Mouse (Mus musculus): ENCODE measurements around the gene Plp1. TPM values are rescaled to one million over a fixed set of nuclear protein-coding genes. Genes with fewer than 3 reads are reported as not detected.

Gene Plp1
- polyA plus RNA-seq (2012; ENCODE audit: insufficient read depth, low replicate concordance), result 0.29 TPM in 1 of 2 replicates, not detected in the other

DNA sequence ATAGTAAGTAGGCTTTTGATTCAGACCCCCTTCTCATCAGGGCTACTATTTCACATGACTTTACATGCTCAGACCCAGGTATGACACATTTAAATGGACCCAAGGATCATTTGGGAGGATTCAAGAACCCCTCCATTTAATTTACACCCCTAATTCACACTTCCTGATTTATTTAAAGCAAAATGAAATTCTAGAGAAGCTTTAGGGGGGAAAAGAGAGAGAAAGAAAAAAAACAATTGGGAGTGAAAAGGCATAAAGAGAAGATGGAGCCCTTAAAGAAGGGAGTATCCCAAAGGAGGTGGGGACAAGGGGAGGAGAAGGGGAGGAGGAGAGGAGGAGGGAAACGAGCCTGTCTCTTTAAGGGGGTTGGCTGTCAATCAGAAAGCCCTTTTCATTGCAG is at the start of gene Plp1:
TSS of gene Plp1 (plus strand) at position 301 of the 400 bp plus-strand sequence.
- H3K4me1 ChIP-seq, result peaks cover 30% of the 10 kb centered on the region
- H3K36me3 ChIP-seq (replicated peaks; ENCODE audit: low read length), result no peaks in the 10 kb centered on the region
- no peaks in the 10 kb centered on the region for H3K9me3 ChIP-seq
- peaks cover 19% of the 10 kb centered on the region for H3K27me3 ChIP-seq (replicated peaks)
- no peak for TF ChIP-seq GATA1 (IDR thresholded peaks at IDR 0.05; ENCODE audit: borderline replicate concordance, low read length)
- no peak for TF ChIP-seq FLI1 (IDR thresholded peaks at IDR 0.05; ENCODE audit: low read length)
- H3K4me3 ChIP-seq (replicated peaks), result no peak within 1 kb of the TSS

DNA sequence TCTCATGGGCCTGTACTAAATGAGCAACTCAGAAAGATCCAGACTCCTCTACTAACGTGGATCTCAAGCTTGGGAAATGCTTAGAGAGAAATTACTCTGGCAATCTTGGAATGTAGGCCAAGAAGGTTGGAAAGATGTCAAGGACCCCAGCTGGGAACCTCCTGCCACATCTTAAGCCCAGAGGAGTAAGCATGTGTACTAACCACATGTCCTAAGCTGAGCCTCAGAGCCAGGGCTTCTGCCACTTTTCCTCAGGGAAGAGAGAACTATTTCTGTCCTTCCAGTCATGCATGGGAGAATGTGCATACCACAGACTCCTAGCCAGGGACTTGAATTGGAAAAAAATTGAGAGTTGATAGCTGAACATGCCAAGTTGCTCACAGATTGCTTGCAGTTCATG is 49.4 kb upstream of the Plp1 start:
- Histone ChIP-seq H3K36me3 (replicated peaks; ENCODE audit: low read length) (no peaks in the 10 kb centered on the region), H3K27me3 (replicated peaks) (peaks cover 12% of the 10 kb centered on the region), H3K9me3 (no peaks in the 10 kb centered on the region), H3K4me3 (replicated peaks) (no peak overlapping the region), H3K4me1 (no peaks in the 10 kb centered on the region)
- TF ChIP-seq FLI1 (IDR thresholded peaks at IDR 0.05; ENCODE audit: low read length) (no peak), GATA1 (IDR thresholded peaks at IDR 0.05; ENCODE audit: borderline replicate concordance, low read length) (no peak)

GRCm38 (mm10) chrX:136778046-136778445 is 44.4 kb upstream of the Plp1 start:
- TF ChIP-seq FLI1 (IDR thresholded peaks at IDR 0.05; ENCODE audit: low read length) (no peak), GATA1 (IDR thresholded peaks at IDR 0.05; ENCODE audit: borderline replicate concordance, low read length) (no peak)
- Histone ChIP-seq H3K4me1 (no peaks in the 10 kb centered on the region), H3K4me3 (replicated peaks) (no peak overlapping the region), H3K9me3 (no peaks in the 10 kb centered on the region), H3K27me3 (replicated peaks) (peaks cover 29% of the 10 kb centered on the region), H3K36me3 (replicated peaks; ENCODE audit: low read length) (no peaks in the 10 kb centered on the region)

DNA sequence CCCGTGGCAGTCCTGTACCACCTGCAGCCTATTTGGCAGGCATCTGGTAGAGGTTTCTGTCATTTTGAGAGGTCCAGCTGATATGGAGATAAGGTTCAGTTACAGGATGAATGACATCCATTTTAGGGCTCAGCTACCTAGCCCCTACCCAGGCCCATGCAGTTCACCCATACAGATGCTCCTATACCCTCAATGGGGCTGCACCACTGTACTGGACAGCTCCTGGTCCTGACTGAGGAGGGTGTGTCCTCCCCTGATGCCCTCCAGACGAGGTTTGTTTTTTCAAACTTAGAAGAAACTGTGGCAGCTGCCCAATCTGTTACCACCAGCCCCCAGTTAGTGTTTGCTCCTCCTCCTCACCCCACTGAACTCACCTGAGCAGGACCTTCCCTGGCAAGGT is 43.2 kb upstream of the Plp1 start:
- H3K27me3 ChIP-seq (replicated peaks), result peaks cover 32% of the 10 kb centered on the region
- no peak overlapping the region for H3K4me3 ChIP-seq (replicated peaks)
- TF ChIP-seq FLI1 (IDR thresholded peaks at IDR 0.05; ENCODE audit: low read length) (no peak), GATA1 (IDR thresholded peaks at IDR 0.05; ENCODE audit: borderline replicate concordance, low read length) (no peak)
- no peaks in the 10 kb centered on the region for H3K36me3 ChIP-seq (replicated peaks; ENCODE audit: low read length)
- no peaks in the 10 kb centered on the region for H3K9me3 ChIP-seq
- no peaks in the 10 kb centered on the region for H3K4me1 ChIP-seq

- no peaks in the 10 kb centered on the region for H3K36me3 ChIP-seq (replicated peaks; ENCODE audit: low read length)
- no peaks in the 10 kb centered on the region for H3K4me1 ChIP-seq
- H3K4me3 ChIP-seq (replicated peaks), result no peak within 1 kb of the TSS
- H3K27me3 ChIP-seq (replicated peaks), result peaks cover 30% of the 10 kb centered on the region
- TF ChIP-seq FLI1 (IDR thresholded peaks at IDR 0.05; ENCODE audit: low read length), result no peak
- no peak for TF ChIP-seq GATA1 (IDR thresholded peaks at IDR 0.05; ENCODE audit: borderline replicate concordance, low read length)
- H3K9me3 ChIP-seq, result no peaks in the 10 kb centered on the region
Observed at GRCm38 (mm10) chrX:136780041-136780440, 42.4 kb upstream of the Plp1 start, which contains the start of gene Glra4. Gene Glra4, minus strand, starts transcription at chrX:136780141.

DNA sequence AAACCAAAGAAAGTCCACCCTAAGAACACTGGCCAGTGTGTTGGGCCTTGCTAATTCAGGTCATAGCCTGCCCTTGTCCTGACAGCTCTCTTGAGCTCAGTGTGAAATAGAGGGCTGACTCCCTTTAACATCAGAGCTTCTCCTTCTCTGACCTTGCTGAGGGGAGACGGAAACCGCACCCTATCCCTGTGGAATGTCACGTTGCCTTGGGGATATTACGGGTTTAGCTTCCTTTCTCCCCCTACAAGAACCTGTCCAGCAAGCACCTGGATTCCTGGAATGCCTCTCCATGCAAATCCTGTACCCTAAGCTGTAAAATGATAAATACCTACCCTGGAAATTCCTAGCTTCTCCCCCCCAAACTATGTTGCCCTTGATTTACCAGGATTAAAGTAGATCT is 33.0 kb upstream of the Plp1 start:
- no peaks in the 10 kb centered on the region for H3K4me1 ChIP-seq
- no peaks in the 10 kb centered on the region for H3K36me3 ChIP-seq (replicated peaks; ENCODE audit: low read length)
- no peak overlapping the region for H3K4me3 ChIP-seq (replicated peaks)
- H3K27me3 ChIP-seq (replicated peaks), result peaks cover 16% of the 10 kb centered on the region
- TF ChIP-seq FLI1 (IDR thresholded peaks at IDR 0.05; ENCODE audit: low read length) (no peak), GATA1 (IDR thresholded peaks at IDR 0.05; ENCODE audit: borderline replicate concordance, low read length) (no peak)
- no peaks in the 10 kb centered on the region for H3K9me3 ChIP-seq

- no peaks in the 10 kb centered on the region for H3K4me1 ChIP-seq
- peaks cover 7% of the 10 kb centered on the region for H3K27me3 ChIP-seq (replicated peaks)
- no peaks in the 10 kb centered on the region for H3K36me3 ChIP-seq (replicated peaks; ENCODE audit: low read length)
- no peaks in the 10 kb centered on the region for H3K9me3 ChIP-seq
- TF ChIP-seq FLI1 (IDR thresholded peaks at IDR 0.05; ENCODE audit: low read length), result no peak
- no peak for TF ChIP-seq GATA1 (IDR thresholded peaks at IDR 0.05; ENCODE audit: borderline replicate concordance, low read length)
- H3K4me3 ChIP-seq (replicated peaks), result no peak overlapping the region
Observed at GRCm38 (mm10) chrX:136797223-136797622, 25.2 kb upstream of the Plp1 start.

GRCm38 (mm10) chrX:136819752-136820151 is 2.7 kb upstream of the Plp1 start:
- peaks cover 21% of the 10 kb centered on the region for H3K27me3 ChIP-seq (replicated peaks)
- H3K36me3 ChIP-seq (replicated peaks; ENCODE audit: low read length), result no peaks in the 10 kb centered on the region
- H3K9me3 ChIP-seq, result no peaks in the 10 kb centered on the region
- H3K4me3 ChIP-seq (replicated peaks), result no peak overlapping the region
- peaks cover 10% of the 10 kb centered on the region for H3K4me1 ChIP-seq
- TF ChIP-seq FLI1 (IDR thresholded peaks at IDR 0.05; ENCODE audit: low read length) (no peak), GATA1 (IDR thresholded peaks at IDR 0.05; ENCODE audit: borderline replicate concordance, low read length) (no peak)

GRCm38 (mm10) chrX:136820250-136820649 is 2.2 kb upstream of the Plp1 start:
- no peak for TF ChIP-seq FLI1 (IDR thresholded peaks at IDR 0.05; ENCODE audit: low read length)
- TF ChIP-seq GATA1 (IDR thresholded peaks at IDR 0.05; ENCODE audit: borderline replicate concordance, low read length), result no peak
- peaks cover 15% of the 10 kb centered on the region for H3K4me1 ChIP-seq
- no peaks in the 10 kb centered on the region for H3K9me3 ChIP-seq
- no peak overlapping the region for H3K4me3 ChIP-seq (replicated peaks)
- no peaks in the 10 kb centered on the region for H3K36me3 ChIP-seq (replicated peaks; ENCODE audit: low read length)
- peaks cover 20% of the 10 kb centered on the region for H3K27me3 ChIP-seq (replicated peaks)

DNA sequence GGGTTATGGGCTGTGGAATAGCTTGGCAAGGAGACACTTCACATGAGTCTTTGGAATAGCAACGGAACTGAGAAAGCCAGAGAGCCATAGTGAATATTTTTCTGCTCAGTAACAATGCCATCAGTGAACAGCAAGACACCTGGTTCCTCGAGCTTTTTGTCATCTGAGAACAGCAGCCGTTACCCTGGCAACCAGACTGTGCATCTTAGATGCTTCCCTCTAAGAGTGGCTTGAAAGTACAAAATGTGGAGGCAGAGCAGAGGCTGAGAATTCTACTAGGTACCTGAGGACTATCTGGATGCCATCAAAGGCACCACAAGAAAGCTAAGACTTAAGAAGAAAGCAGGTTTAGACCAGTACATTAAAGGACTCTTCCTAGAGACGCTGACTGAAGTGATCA is 2.5 kb downstream of the Plp1 start:
- Histone ChIP-seq H3K27me3 (replicated peaks) (peaks cover 13% of the 10 kb centered on the region), H3K9me3 (no peaks in the 10 kb centered on the region), H3K4me3 (replicated peaks) (no peak overlapping the region), H3K4me1 (peaks cover 34% of the 10 kb centered on the region), H3K36me3 (replicated peaks; ENCODE audit: low read length) (no peaks in the 10 kb centered on the region)
- no peak for TF ChIP-seq FLI1 (IDR thresholded peaks at IDR 0.05; ENCODE audit: low read length)
- no peak for TF ChIP-seq GATA1 (IDR thresholded peaks at IDR 0.05; ENCODE audit: borderline replicate concordance, low read length)

DNA sequence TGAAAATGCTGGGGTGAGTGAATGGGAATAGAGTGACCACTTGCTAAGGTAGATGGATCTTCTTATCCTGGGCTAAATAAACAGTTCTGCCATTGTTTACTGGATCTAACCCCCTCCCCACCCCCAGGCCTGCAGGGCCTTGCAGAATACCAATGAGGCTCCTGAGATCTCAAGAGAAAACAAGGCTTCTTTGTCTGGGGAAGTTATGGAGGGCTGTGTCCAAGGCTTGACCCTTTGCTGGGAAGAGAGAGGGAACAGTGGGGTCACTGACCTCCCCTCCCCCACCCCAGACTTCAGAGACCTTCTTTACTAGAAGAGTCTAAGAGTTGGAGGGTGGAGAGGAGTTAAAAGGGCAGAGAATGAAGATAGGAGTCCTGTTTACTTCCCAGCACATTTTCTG is 6.1 kb downstream of the Plp1 start:
- Histone ChIP-seq H3K36me3 (replicated peaks; ENCODE audit: low read length) (no peaks in the 10 kb centered on the region), H3K4me1 (peaks cover 34% of the 10 kb centered on the region), H3K27me3 (replicated peaks) (peaks cover 15% of the 10 kb centered on the region), H3K4me3 (replicated peaks) (no peak overlapping the region), H3K9me3 (no peaks in the 10 kb centered on the region)
- no peak for TF ChIP-seq FLI1 (IDR thresholded peaks at IDR 0.05; ENCODE audit: low read length)
- no peak for TF ChIP-seq GATA1 (IDR thresholded peaks at IDR 0.05; ENCODE audit: borderline replicate concordance, low read length)

Measured in megakaryocyte, embryonic 14.5 days (primary cell).